ENCODE assay signal across 7 mouse cellular contexts in genomic region chr7:81343831-81344230, GRCm38 (mm10). TPM values are rescaled to one million over a fixed set of nuclear protein-coding genes. Genes with fewer than 3 reads are reported as not detected.
DNase-seq lines count a peak whose midpoint lies in the region; ATAC-seq and TF ChIP-seq lines count a peak whose summit lies in the region.

No protein-coding gene starts in this region.

- peak overlapping the region; percentile 99 for H3K9ac ChIP-seq in embryonic facial prominence, embryonic 14.5 days (ENCODE audit: low read depth, low read length)
- peak overlapping the region; percentile 89 for H3K9ac ChIP-seq in intestine, postnatal 0 days (ENCODE audit: low read depth, low read length)
- H3K9ac ChIP-seq in neural tube, embryonic 15.5 days (replicated peaks), result peak overlapping the region; percentile 95

- H3K9me3 ChIP-seq in megakaryocyte, embryonic 14.5 days, result no peaks in the 10 kb centered on the region
- no peaks in the 10 kb centered on the region for H3K9me3 ChIP-seq in embryonic facial prominence, embryonic 14.5 days (ENCODE audit: control insufficient read depth, low read length)
- no peaks in the 10 kb centered on the region for H3K9me3 ChIP-seq in intestine, postnatal 0 days (ENCODE audit: control insufficient read depth)
- no peaks in the 10 kb centered on the region for H3K9me3 ChIP-seq in neural tube, embryonic 15.5 days (replicated peaks)

- peak overlapping the region; percentile 95 for H3K4me2 ChIP-seq in embryonic facial prominence, embryonic 14.5 days (ENCODE audit: low read depth, low read length)
- peak overlapping the region; percentile 75 for H3K4me2 ChIP-seq in intestine, postnatal 0 days (replicated peaks; ENCODE audit: low read depth)
- H3K4me2 ChIP-seq in neural tube, embryonic 15.5 days, result peak overlapping the region; percentile 87

- 6% methylated on average over 10 of the region's 10 CpGs for WGBS in embryonic facial prominence, embryonic 14.5 days
- WGBS in intestine, postnatal 0 days, result 4% methylated on average over 10 of the region's 10 CpGs
- WGBS in neural tube, embryonic 15.5 days, result 16% methylated on average over 10 of the region's 10 CpGs

- no peak for DNase-seq in embryonic facial prominence, embryonic 14.5 days (ENCODE audit: low spot score)
- DNase-seq in left cerebral cortex, adult 8-10 months (ENCODE audit: low spot score in 2 of 2), result no peak
- DNase-seq in urinary bladder, postnatal 10 days (ENCODE audit: low spot score), result no peak

- peak overlapping the region; percentile 93 for H3K4me3 ChIP-seq in megakaryocyte, embryonic 14.5 days (replicated peaks)
- peak overlapping the region; percentile 97 for H3K4me3 ChIP-seq in embryonic facial prominence, embryonic 14.5 days (ENCODE audit: low read depth, low read length)
- H3K4me3 ChIP-seq in intestine, postnatal 0 days (ENCODE audit: low read depth, low read length), result peak overlapping the region; percentile 75
- peak overlapping the region; percentile 86 for H3K4me3 ChIP-seq in neural tube, embryonic 15.5 days (replicated peaks)

- peaks cover 2% of the 10 kb centered on the region for H3K27me3 ChIP-seq in megakaryocyte, embryonic 14.5 days (replicated peaks)
- H3K27me3 ChIP-seq in embryonic facial prominence, embryonic 14.5 days (replicated peaks; ENCODE audit: control insufficient read depth, insufficient read depth, low read length), result no peaks in the 10 kb centered on the region
- H3K27me3 ChIP-seq in intestine, postnatal 0 days (replicated peaks; ENCODE audit: control insufficient read depth, insufficient read depth, low read length), result no peaks in the 10 kb centered on the region
- H3K27me3 ChIP-seq in neural tube, embryonic 15.5 days (replicated peaks), result no peaks in the 10 kb centered on the region

- ATAC-seq in megakaryocyte, adult 5-6 weeks (ENCODE audit: poor library complexity, severe bottlenecking), result no peak
- ATAC-seq in embryonic facial prominence, embryonic 14.5 days (ENCODE audit: low read depth), result no peak
- ATAC-seq in intestine, postnatal 0 days, result no peak
- ATAC-seq in neural tube, embryonic 15.5 days (ENCODE audit: low FRiP score), result no peak

- peak overlapping the region; percentile 82 for H3K27ac ChIP-seq in embryonic facial prominence, embryonic 14.5 days (replicated peaks; ENCODE audit: low read depth, low read length)
- no peak overlapping the region for H3K27ac ChIP-seq in intestine, postnatal 0 days (ENCODE audit: low read depth, low read length)
- peak overlapping the region; percentile 88; the same call in 1 of the 2 replicates for H3K27ac ChIP-seq in neural tube, embryonic 15.5 days (replicated peaks)

- no peak for TF ChIP-seq CTCF in intestine, postnatal 0 days (IDR thresholded peaks at IDR 0.05; ENCODE audit: low read depth)

- peaks cover 51% of the 10 kb centered on the region for H3K4me1 ChIP-seq in megakaryocyte, embryonic 14.5 days
- H3K4me1 ChIP-seq in embryonic facial prominence, embryonic 14.5 days (ENCODE audit: control insufficient read depth, insufficient read depth, low read length), result peaks cover 10% of the 10 kb centered on the region; the same call in 1 of the 2 replicates
- 0 out of 2 replicates have a peak, but pooled peaks cover 4% of the 10 kb centered on the region for H3K4me1 ChIP-seq in intestine, postnatal 0 days (replicated peaks; ENCODE audit: control insufficient read depth, insufficient read depth, low read length)
- H3K4me1 ChIP-seq in neural tube, embryonic 15.5 days, result peaks cover 29% of the 10 kb centered on the region

- H3K36me3 ChIP-seq in megakaryocyte, embryonic 14.5 days (replicated peaks; ENCODE audit: low read length), result peaks cover 53% of the 10 kb centered on the region
- H3K36me3 ChIP-seq in embryonic facial prominence, embryonic 14.5 days (ENCODE audit: control insufficient read depth, insufficient read depth, low read length), result peaks cover 52% of the 10 kb centered on the region
- peaks cover 23% of the 10 kb centered on the region; the same call in 1 of the 2 replicates for H3K36me3 ChIP-seq in intestine, postnatal 0 days (ENCODE audit: control insufficient read depth, insufficient read depth)
- H3K36me3 ChIP-seq in neural tube, embryonic 15.5 days, result peaks cover 39% of the 10 kb centered on the region

RNA-seq across cellular contexts. Expression of gene Rps17, which starts 1.2 kb away (rescaled TPM):
- polyA plus RNA-seq in megakaryocyte, embryonic 14.5 days (2012; ENCODE audit: insufficient read depth, low replicate concordance), result 57.3 and 223 TPM in 2 replicates
- total RNA-seq in megakaryocyte, adult 5-6 weeks (2015), result 1,953 and 2,112 TPM in 2 replicates
- 2,159 and 2,431 TPM in 2 replicates for total RNA-seq in megakaryocyte, adult 5-6 weeks (2017)
- polyA plus RNA-seq in embryonic facial prominence, embryonic 14.5 days (2014; fragmentation: Nextera tagmentation; extraction: Ambion mirVana), result 1,342 and 1,410 TPM in 2 replicates
- 703 and 732 TPM in 2 replicates for polyA plus RNA-seq in intestine, postnatal 0 days (2015; fragmentation: Nextera tagmentation; extraction: Ambion mirVana)
- polyA plus RNA-seq in neural tube, embryonic 15.5 days (2015; fragmentation: Nextera tagmentation; extraction: Ambion mirVana), result 750 and 812 TPM in 2 replicates
- total RNA-seq in left cerebral cortex, adult 8-10 months (2022), result 100 to 1,000 TPM; 520 to 601 (median 552) TPM
